Mouse (Mus musculus): ENCODE measurements around the gene Atp2a1. TPM values are rescaled to one million over a fixed set of nuclear protein-coding genes. Genes with fewer than 3 reads are reported as not detected.
A peak's percentile ranks its signal among the peaks of the same experiment; 100 is the strongest.
"Not testable (repeated sequence)": the region's sequence is repeated elsewhere in the genome, so short reads cannot be mapped to it uniquely, and the experiment has no call there.

Gene Atp2a1
- polyA plus RNA-seq, 1 experiment from 2014 or later, result 3.1 TPM

DNA sequence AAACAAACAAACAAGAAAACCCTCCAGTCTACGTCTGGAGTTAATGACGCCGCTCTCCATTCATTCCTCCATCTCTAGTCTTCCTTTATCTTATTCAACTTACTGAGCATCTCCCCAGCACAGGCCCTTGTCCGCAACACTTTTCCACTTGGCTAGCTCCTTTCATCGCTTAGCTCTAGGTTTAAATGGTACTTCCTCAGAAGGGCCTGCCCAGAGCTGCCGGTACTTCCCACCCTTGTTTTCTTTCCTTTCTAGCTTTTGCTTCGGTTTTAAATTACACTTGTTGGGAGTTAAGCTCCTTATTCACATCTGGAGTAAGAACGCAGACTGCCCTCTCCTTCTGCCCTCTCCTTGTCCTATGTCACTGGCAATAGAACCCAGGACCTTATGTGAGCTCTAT is 45.9 kb downstream of the Atp2a1 start:
- no peak for DNase-seq (ENCODE audit: low spot score)

DNA sequence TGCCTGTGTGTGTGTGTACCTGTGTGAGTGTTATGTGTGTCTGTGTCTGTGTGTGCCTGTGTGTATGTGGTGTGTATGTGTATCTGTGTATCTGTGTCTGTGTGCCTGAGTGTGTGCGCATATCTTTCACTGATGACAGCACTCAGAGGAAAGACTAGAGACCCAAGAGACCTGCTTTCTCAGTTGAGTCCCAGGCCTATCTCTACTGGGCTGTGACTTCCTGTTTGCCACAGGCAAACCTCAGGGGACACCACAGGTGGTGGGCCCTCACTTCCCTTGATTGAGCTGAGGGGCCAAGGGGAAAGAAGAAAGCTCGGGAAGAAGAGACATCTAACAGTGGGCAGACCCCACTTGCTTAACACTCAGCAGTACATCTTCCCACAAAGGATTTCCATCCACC is 46.3 kb downstream of the Atp2a1 start:
- peak; percentile 68 for DNase-seq (ENCODE audit: low spot score)

DNA sequence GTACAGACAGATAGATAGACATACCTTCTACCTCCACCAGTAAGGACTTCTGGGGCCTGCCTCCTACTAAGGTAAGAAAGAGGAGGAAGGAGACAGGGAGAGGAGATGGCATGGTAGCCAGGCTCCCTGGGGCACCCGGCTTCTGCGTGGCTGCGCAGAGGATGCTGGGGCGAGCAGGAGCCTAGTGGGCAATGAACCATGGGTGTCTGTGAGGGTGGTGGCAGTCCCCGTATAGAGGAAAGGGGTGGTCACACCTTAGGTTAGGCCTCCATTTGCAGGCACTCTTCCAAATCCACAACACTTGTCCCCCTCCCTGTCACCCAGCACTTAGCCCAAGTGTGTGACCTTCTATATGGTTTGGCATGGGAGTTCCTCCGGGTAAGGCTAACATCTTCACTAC is 48.2 kb downstream of the Atp2a1 start, which contains the start of gene Cd19:
Cd19 (minus strand) TSS at position 165 of the 400 bp plus-strand sequence.
- DNase-seq (ENCODE audit: low spot score), result no peak

DNA sequence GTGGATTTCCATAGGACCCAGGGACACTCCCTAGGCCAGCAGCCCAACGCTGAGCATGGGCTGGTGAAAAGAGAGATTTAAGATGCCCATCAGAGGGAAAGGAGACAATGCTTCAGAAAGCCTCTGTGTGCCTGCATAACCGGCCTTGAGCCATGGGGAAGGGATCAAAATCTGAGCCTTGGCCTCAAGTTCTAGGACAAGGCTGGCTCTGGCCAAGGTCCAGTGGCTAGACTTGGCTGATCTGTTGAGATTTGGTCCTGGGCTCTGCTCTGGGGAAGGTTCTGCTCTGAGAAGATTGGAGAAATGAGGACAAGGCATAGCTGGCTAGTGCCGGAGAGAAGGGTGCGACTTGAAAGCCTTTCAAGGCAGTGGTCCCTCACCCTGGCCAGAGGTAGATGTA is 51.8 kb downstream of the Atp2a1 start:
- DNase-seq (ENCODE audit: low spot score), result no peak

DNA sequence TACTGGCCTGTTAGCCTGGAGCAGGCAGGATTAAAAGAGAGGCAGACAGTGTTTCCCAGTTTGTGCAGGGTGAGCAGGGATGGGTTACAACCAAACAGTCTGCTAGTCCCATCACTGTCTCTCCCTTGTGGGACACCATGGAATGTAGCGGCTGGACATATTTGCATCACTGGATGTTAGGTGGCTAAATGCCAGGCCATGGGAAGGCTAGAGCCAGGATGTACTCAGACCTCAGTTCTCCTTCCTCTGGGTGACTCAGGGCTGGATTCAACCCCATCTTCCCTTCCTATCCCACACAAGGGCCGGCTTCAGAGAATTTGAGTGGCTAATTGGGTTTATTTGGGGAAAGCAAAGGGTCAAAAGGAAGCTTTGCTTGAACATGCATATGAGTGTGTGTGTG is 54.2 kb downstream of the Atp2a1 start:
- DNase-seq (ENCODE audit: low spot score), result no peak

DNA sequence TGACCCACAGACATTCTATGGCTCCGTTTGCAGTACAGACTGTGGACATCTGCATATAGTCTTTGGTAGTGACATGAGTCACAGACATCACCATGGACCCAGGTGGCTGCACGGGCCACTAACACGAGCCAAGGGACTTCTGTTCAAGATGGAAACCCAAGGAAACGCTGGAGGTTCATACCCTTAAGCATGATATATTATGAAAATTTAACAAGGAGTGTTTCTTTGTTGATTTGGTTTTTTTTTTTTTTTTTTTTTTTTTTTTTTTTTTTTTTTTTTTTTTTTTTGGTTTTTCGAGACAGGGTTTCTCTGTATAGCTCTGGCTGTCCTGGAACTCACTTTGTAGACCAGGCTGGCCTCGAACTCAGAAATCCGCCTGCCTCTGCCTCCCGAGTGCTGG is 60.4 kb downstream of the Atp2a1 start:
- not testable (repeated sequence) for DNase-seq (ENCODE audit: low spot score)

DNA sequence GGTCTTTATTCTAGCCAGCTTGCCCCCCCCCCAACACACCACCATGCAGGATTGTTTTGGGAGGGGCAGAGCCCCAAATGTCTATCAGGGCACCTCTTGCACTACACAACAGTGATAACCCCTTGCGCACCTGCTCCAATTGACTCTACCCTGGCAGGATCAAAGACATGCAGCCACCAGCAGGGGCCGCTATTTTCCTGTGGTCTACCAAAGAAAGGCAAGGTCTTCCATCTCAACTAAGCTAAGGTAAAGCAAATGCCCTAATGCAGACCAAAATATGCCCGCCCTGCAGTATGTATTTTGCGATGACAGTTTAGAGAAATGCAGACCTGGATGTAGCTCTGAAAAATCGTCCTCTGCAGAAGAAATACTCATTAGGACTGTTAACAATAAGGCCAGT is 63.4 kb downstream of the Atp2a1 start:
- DNase-seq (ENCODE audit: low spot score), result peak; percentile 92

DNA sequence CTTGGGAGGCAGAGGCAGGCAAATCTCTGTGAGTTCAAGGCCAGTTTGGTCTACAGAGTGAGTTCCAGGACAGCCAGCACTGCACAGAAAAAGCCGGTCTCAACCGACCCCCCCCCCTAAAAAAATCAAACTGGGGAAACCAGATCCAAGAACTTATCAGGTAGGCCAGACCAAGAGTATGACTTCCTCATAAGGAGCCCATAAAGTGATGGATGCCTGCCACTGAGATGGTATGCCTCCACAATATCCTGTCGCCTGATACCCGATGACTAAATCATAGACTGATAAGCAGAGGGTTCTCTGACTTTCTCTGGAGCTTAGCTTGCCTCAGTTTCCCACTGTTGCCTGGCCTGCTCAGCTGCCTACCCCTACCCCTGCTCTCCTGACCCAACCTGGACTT is 65.1 kb downstream of the Atp2a1 start:
- DNase-seq (ENCODE audit: low spot score), result no peak

DNA sequence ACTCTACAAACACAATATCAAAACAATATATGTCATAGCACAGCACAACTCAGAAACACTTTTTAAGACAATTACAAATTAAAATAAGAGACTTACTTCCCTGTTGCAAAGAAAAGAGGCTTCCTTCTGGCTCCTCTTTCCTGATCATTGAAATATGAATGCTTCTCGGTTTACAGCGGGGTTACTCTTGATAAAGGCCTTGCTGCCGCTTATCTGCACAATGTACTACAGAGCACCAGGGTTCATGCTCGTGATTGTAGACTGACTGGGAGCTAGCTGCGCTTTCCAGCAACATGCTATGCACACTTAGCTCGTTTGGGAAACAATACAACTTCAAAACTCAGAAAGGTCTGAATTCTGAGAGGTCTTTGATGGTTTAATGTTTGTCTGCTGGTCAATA is 65.7 kb downstream of the Atp2a1 start:
- DNase-seq (ENCODE audit: low spot score), result no peak

DNA sequence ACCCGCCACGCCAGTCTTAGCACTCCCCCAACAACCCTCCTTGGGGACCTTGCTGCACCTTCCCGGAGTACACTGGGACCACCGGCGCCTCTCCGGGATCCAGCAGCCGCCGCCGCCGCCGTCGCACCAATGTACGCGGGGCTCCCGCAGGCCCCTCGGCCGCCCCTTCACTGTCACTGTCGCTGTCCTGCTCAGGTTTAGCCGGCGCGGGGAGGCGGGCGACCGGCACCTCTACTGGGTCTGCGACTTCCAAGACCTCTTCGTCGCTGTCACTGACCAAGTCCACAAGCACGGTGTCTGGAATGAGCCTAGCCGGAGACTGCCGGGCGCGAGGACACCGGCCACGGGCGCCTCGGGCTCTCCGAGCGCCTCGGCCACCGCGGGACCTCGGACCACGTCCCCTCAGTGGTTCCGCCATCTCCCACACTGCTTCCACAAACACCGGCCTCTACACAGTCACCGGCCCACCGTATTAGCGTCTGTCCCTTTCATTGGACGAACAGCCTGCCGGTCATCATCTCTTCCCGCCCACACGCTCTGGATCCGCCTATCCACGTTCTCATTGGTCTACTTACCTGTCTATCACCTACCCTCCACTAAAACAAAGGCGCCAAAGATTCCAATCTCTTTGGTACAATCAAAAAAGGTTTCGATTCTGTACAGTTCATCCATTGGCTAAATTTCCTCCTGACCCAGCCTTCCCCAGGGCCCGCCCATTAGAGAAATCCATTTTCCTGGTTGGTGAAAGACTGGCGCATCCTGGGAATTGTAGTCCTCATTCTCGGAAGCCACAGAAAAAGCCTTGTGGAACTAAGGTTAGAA is 66.4 kb downstream of the Atp2a1 start, which contains the start of gene Nfatc2ip:
Nfatc2ip (minus strand) TSS at position 440 of the 822 bp plus-strand sequence.
- peak; percentile 98 for DNase-seq (ENCODE audit: low spot score)

Other genes starting within 250 kb of the Atp2a1 start
- gene Sbk1, start 190.5 kb downstream of the Atp2a1 start, polyA plus RNA-seq (2015; fragmentation: Nextera tagmentation; extraction: Ambion mirVana), result 17.9 and 19.1 TPM in 2 replicates
- gene Lat, start 93.5 kb downstream of the Atp2a1 start, polyA plus RNA-seq (2015; fragmentation: Nextera tagmentation; extraction: Ambion mirVana), result 890 and 915 TPM in 2 replicates
- gene Spns1, start 85.7 kb downstream of the Atp2a1 start, polyA plus RNA-seq (2015; fragmentation: Nextera tagmentation; extraction: Ambion mirVana), result 39.4 and 43.3 TPM in 2 replicates
- 5.1 and 6.7 TPM in 2 replicates for gene Nfatc2ip, start 66.4 kb downstream of the Atp2a1 start, polyA plus RNA-seq (2015; fragmentation: Nextera tagmentation; extraction: Ambion mirVana)
- gene Cd19, start 48.2 kb downstream of the Atp2a1 start, polyA plus RNA-seq (2015; fragmentation: Nextera tagmentation; extraction: Ambion mirVana), result 0.13 and 0.22 TPM in 2 replicates
- gene Rabep2, start 34.3 kb downstream of the Atp2a1 start, polyA plus RNA-seq (2015; fragmentation: Nextera tagmentation; extraction: Ambion mirVana), result 22.2 and 22.7 TPM in 2 replicates
- 37.8 and 38.6 TPM in 2 replicates for gene Sh2b1, start 12.3 kb upstream of the Atp2a1 start, polyA plus RNA-seq (2015; fragmentation: Nextera tagmentation; extraction: Ambion mirVana)
- gene Tufm, start 24.3 kb upstream of the Atp2a1 start, polyA plus RNA-seq (2015; fragmentation: Nextera tagmentation; extraction: Ambion mirVana), result 95.4 and 104 TPM in 2 replicates
- 37.9 and 38.5 TPM in 2 replicates for gene Atxn2l, start 40.3 kb upstream of the Atp2a1 start, polyA plus RNA-seq (2015; fragmentation: Nextera tagmentation; extraction: Ambion mirVana)
- gene Eif3c, start 103.3 kb upstream of the Atp2a1 start, polyA plus RNA-seq (2015; fragmentation: Nextera tagmentation; extraction: Ambion mirVana), result 246 and 259 TPM in 2 replicates
- gene Apobr, start 121.8 kb upstream of the Atp2a1 start, polyA plus RNA-seq (2015; fragmentation: Nextera tagmentation; extraction: Ambion mirVana), result 1.2 TPM in 2 replicates
- 28.2 and 30.2 TPM in 2 replicates for gene Cln3, start 122.7 kb upstream of the Atp2a1 start, polyA plus RNA-seq (2015; fragmentation: Nextera tagmentation; extraction: Ambion mirVana)
- 0.54 and 0.85 TPM in 2 replicates for gene Il27, start 131.8 kb upstream of the Atp2a1 start, polyA plus RNA-seq (2015; fragmentation: Nextera tagmentation; extraction: Ambion mirVana)
- 15.1 and 16.4 TPM in 2 replicates for gene Nupr1, start 167.8 kb upstream of the Atp2a1 start, polyA plus RNA-seq (2015; fragmentation: Nextera tagmentation; extraction: Ambion mirVana)
- 62.2 and 72.9 TPM in 2 replicates for gene Sgf29, start 186.2 kb upstream of the Atp2a1 start, polyA plus RNA-seq (2015; fragmentation: Nextera tagmentation; extraction: Ambion mirVana)
- 8.5 and 11.0 TPM in 2 replicates for gene Sult1a1, start 213.3 kb upstream of the Atp2a1 start, polyA plus RNA-seq (2015; fragmentation: Nextera tagmentation; extraction: Ambion mirVana)
- gene Bola2, start 232.3 kb upstream of the Atp2a1 start, polyA plus RNA-seq (2015; fragmentation: Nextera tagmentation; extraction: Ambion mirVana), result 154 and 155 TPM in 2 replicates
- 6.0 and 7.6 TPM in 2 replicates for gene Slx1b, start 232.7 kb upstream of the Atp2a1 start, polyA plus RNA-seq (2015; fragmentation: Nextera tagmentation; extraction: Ambion mirVana)
- gene Coro1a, start 244.7 kb upstream of the Atp2a1 start, polyA plus RNA-seq (2015; fragmentation: Nextera tagmentation; extraction: Ambion mirVana), result 1,525 and 1,527 TPM in 2 replicates

All from thymus, postnatal 0 days (tissue).